Mouse (Mus musculus): Measurements from ENCODE around the gene Calm4. TPM values are rescaled to one million over a fixed set of nuclear protein-coding genes. Genes with fewer than 3 reads are reported as not detected.

Calm4 gene
- polyA plus RNA-seq, 1 experiment from 2014 or later, result not detected

Other genes with a start within 250 kb of the Calm4 start
- 7.8 and 9.3 TPM in 2 replicates for gene Fam208b, start 226.6 kb upstream of the Calm4 start, polyA plus RNA-seq (2015; fragmentation: Nextera tagmentation; extraction: Ambion mirVana)
- 4.1 and 5.9 TPM in 2 replicates for gene Asb13, start 203.7 kb upstream of the Calm4 start, polyA plus RNA-seq (2015; fragmentation: Nextera tagmentation; extraction: Ambion mirVana)
- gene Calml3, start 33.4 kb upstream of the Calm4 start, polyA plus RNA-seq (2015; fragmentation: Nextera tagmentation; extraction: Ambion mirVana), result not detected in 2 replicates
- not detected in 2 replicates for gene Calm5, start 16.4 kb downstream of the Calm4 start, polyA plus RNA-seq (2015; fragmentation: Nextera tagmentation; extraction: Ambion mirVana)
- 41.7 and 43.2 TPM in 2 replicates for gene Net1, start 80.5 kb downstream of the Calm4 start, polyA plus RNA-seq (2015; fragmentation: Nextera tagmentation; extraction: Ambion mirVana)
- not detected in 2 replicates for gene Tubal3, start 80.5 kb downstream of the Calm4 start, polyA plus RNA-seq (2015; fragmentation: Nextera tagmentation; extraction: Ambion mirVana)
- not detected in 2 replicates for gene Ucn3, start 107.6 kb downstream of the Calm4 start, polyA plus RNA-seq (2015; fragmentation: Nextera tagmentation; extraction: Ambion mirVana)
- gene Akr1c14, start 211.3 kb downstream of the Calm4 start, polyA plus RNA-seq (2015; fragmentation: Nextera tagmentation; extraction: Ambion mirVana), result 1.8 TPM in 2 replicates

All from heart, embryonic 13.5 days (tissue).